Mouse (Mus musculus) neural tube, embryonic 13.5 days (tissue): ENCODE data around the gene Ninl. TPM values are rescaled to one million over a fixed set of nuclear protein-coding genes. Genes with fewer than 3 reads are reported as not detected.

Source experiments
- ATAC-seq: fragments of 200-750 bp; cut with Nextera tagmentation; 2 replicates; pipeline ENCODE4 v1.8.0; 2017; ENCODE audit warnings: low read depth, mild to moderate bottlenecking, moderate TSS enrichment, moderate library complexity
- H3K27ac ChIP-seq: fragments of 300-500 bp; sonication (generic); replicated peaks from 2 replicates; pipeline ENCODE4 v1.5.1; 2015; ENCODE audit warnings: moderate library complexity, mild to moderate bottlenecking, inconsistent platforms
- H3K27me3 ChIP-seq: fragments of 300-500 bp; sonication (generic); 2 replicates; pipeline ENCODE4 v1.6.1; 2015; ENCODE audit warnings: mild to moderate bottlenecking, inconsistent platforms
- H3K36me3 ChIP-seq: fragments of 300-500 bp; sonication (generic); 2 replicates; pipeline ENCODE4 v1.6.1; 2015; ENCODE audit warnings: mild to moderate bottlenecking, inconsistent platforms
- H3K4me1 ChIP-seq: fragments of 300-500 bp; sonication (generic); replicated peaks from 2 replicates; pipeline ENCODE4 v1.6.1; 2015; ENCODE audit warnings: inconsistent platforms
- H3K4me2 ChIP-seq: fragments of 300-500 bp; sonication (generic); 2 replicates; pipeline ENCODE4 v1.6.1; 2015; ENCODE audit warnings: inconsistent platforms, mild to moderate bottlenecking, moderate library complexity
- H3K4me3 ChIP-seq: fragments of 300-500 bp; sonication (generic); 2 replicates; pipeline ENCODE4 v1.5.1; 2015; ENCODE audit warnings: mild to moderate bottlenecking, inconsistent platforms
- H3K9ac ChIP-seq: fragments of 300-500 bp; sonication (generic); 2 replicates; pipeline ENCODE4 v1.6.1; 2015; ENCODE audit warnings: moderate library complexity, mild to moderate bottlenecking, inconsistent platforms
- H3K9me3 ChIP-seq: fragments of 300-500 bp; sonication (generic); 2 replicates; pipeline ENCODE4 v1.6.1; 2016; ENCODE audit warnings: inconsistent platforms
- WGBS: fragments of 180-500 bp; shearing (Covaris S2); methylation state at CpG from one replicate; pipeline ENCODE4 v1.1.7; 2015; 5-methylcytosine and 5-hydroxymethylcytosine counted together
- polyA plus RNA-seq: library from polyadenylated mRNA; unstranded; fragments of >200 nt; fragmentation: Nextera tagmentation; extraction: Ambion mirVana; gene quantifications from 2 replicates; pipeline ENCODE4 v1.2.1, GENCODE M21; 2015

Gene Ninl
- polyA plus RNA-seq, 1 experiment from 2014 or later: 5.3 TPM

DNA sequence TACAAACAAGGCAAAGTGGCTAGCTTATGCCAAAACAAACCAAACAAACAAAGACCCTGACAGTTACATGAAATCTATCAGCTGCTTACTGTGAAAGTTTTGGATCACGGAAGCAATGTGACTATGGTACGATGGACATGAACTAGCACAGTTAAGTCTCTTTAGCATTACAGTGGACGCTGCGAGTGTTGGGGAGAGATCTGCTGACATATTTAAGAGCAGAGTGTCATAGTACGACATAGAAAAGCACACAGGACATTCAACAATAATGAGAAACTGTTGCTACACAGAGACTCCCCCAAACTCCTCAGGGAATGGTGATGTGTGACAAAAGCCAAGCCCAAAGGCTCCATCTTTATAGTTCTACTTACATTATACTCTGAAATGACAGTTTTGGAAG is 95.2 kb downstream of the Ninl start:
- 93% methylated on average over 5 of the region's 5 CpGs for WGBS
- peaks cover 19% of the 10 kb centered on the region for H3K36me3 ChIP-seq
- H3K4me3 ChIP-seq: no peak overlapping the region
- no peaks in the 10 kb centered on the region for H3K27me3 ChIP-seq
- no peak overlapping the region for H3K27ac ChIP-seq
- H3K4me1 ChIP-seq: no peaks in the 10 kb centered on the region
- no peak overlapping the region for H3K9ac ChIP-seq
- H3K4me2 ChIP-seq: no peak overlapping the region
- H3K9me3 ChIP-seq: no peaks in the 10 kb centered on the region
- ATAC-seq: no peak

DNA sequence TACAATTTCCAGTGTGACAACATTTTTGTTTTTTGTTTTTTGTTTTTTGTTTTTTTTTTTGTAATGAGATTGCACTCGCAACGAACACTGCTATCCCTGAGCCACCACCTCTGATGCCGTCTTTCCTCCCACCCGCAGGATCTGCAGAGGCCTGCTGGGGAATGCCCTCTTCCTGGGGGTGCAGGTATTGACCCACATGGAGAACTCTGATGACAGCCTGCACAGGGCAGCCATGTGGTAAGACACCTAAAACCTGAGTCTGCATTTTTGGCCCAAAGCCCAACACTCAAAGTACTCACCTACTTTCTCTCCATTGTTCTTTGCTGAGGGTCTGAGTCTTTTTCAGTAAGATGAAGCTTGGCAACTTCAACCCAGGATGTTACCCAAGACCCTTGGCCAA is 104.5 kb downstream of the Ninl start:
- Histone ChIP-seq H3K9me3 (no peaks in the 10 kb centered on the region), H3K9ac (no peak overlapping the region), H3K4me3 (no peak overlapping the region), H3K36me3 (peaks cover 51% of the 10 kb centered on the region), H3K27me3 (no peaks in the 10 kb centered on the region), H3K4me1 (no peaks in the 10 kb centered on the region), H3K4me2 (no peak overlapping the region), H3K27ac (no peak overlapping the region)
- 94% methylated on average over 4 of the region's 4 CpGs for WGBS
- no peak for ATAC-seq

DNA sequence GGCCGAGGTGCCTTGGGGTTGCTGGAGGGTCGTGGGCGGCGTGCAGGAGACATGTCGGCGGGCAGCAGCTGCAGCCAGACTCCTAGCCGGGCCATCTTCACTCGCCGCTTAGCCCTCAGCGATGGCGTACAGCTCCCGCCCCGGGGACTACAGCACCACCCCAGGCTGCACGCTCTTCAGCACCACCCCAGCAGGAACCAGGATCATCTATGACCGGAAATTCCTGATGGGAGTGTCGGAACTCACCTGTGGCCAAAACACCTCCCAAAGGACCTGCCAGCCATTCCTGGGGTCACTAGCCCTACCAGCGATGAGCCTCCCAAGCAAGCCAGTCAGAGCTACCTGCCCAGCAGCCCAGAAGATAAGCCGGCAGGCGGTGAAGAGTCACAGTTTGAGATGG is 105.7 kb downstream of the Ninl start:
- Histone ChIP-seq H3K4me1 (no peaks in the 10 kb centered on the region), H3K4me2 (no peak overlapping the region), H3K4me3 (no peak overlapping the region), H3K36me3 (peaks cover 49% of the 10 kb centered on the region), H3K27me3 (no peaks in the 10 kb centered on the region), H3K9ac (no peak overlapping the region), H3K9me3 (no peaks in the 10 kb centered on the region), H3K27ac (no peak overlapping the region)
- no peak for ATAC-seq
- WGBS: 87% methylated on average over 19 of the region's 19 CpGs

DNA sequence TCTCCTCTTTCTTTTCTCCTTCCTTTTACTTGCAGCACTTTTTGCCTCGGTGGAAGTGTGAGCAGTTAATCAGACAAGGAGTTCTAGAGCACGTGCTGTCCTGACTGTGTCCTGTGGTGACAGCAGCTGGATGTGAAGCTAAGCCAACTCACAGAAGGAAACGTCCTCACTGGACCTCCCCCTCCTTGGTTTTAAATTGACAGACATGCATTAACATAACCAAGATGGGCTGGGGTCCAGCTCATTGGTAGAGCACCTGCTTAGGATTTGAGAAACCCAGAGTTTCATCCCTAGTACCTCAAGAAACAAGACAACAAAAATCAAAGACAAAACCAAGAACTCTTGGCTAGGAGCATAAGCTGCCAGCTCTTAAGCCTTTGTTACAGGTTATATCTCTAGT is 108.4 kb downstream of the Ninl start:
- no peak overlapping the region for H3K4me2 ChIP-seq
- no peak overlapping the region for H3K4me3 ChIP-seq
- no peaks in the 10 kb centered on the region for H3K27me3 ChIP-seq
- H3K36me3 ChIP-seq: peaks cover 31% of the 10 kb centered on the region
- H3K9me3 ChIP-seq: no peaks in the 10 kb centered on the region
- no peaks in the 10 kb centered on the region for H3K4me1 ChIP-seq
- H3K9ac ChIP-seq: no peak overlapping the region
- no peak for ATAC-seq
- whole genome bisulfite sequencing: 71% methylated on average over 3 of the region's 3 CpGs
- no peak overlapping the region for H3K27ac ChIP-seq

DNA sequence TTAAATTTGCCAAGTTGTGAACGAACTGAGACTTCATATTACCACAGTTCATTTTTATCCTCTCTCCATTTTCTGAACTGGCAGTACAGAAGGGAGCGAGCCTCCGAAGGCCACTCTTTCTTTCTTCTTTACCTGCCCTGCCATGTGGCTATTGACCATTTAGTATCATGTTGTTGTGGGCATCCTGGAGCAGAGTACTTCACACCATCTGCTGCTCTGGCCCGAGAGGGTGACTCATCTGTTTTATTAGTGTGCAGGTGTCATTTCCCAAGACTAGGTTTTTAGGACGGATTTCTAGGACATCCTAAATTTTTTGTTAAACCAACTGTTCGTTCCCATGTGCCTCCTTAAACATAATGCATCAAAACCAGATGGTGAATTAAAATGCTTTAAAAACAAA is 110.0 kb downstream of the Ninl start:
- H3K27ac ChIP-seq: no peak overlapping the region
- H3K4me3 ChIP-seq: no peak overlapping the region
- H3K9ac ChIP-seq: no peak overlapping the region
- no peaks in the 10 kb centered on the region for H3K27me3 ChIP-seq
- no peak overlapping the region for H3K4me2 ChIP-seq
- 86% methylated on average over 6 of the region's 6 CpGs for WGBS
- H3K36me3 ChIP-seq: peaks cover 17% of the 10 kb centered on the region
- no peaks in the 10 kb centered on the region for H3K4me1 ChIP-seq
- no peaks in the 10 kb centered on the region for H3K9me3 ChIP-seq
- no peak for ATAC-seq

DNA sequence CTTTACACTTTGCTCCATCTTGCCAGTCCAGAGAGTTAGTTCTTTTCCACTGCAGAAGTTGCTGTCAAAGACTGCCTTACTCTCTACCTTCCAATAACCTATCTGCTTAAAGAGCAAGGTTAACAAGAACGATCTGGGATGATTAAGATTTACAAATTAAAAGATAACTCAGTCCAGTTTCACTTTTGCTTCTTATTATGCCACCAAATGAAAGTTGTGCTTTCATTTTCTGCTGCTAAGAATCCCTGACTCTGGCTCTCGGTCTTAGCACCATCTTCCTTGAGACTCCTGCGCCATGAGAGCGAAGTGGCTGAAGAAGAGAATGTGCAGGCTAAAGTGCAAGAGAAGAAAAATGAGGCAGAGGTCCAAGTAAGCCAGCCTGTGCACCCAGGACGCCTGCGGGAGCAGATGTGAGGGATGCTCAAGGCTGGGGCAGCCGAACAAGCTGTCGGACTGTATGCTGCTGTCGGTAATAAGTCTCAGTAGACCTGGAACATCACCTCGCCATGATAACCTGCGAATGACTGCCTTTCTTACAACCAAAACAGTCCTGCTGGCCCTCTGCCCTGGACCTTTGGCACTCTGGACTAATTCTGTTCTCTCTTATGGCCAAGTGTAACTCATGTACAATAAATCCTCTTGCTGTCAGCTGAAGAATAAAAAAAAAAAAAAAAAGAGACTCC is 112.0 kb downstream of the Ninl start:
- H3K4me3 ChIP-seq: no peak overlapping the region
- ATAC-seq: no peak
- H3K36me3 ChIP-seq: peaks cover 10% of the 10 kb centered on the region; the same call in 1 of the 2 replicates
- no peak overlapping the region for H3K27ac ChIP-seq
- H3K9ac ChIP-seq: no peak overlapping the region
- H3K27me3 ChIP-seq: no peaks in the 10 kb centered on the region
- H3K4me1 ChIP-seq: no peaks in the 10 kb centered on the region
- 92% methylated on average over 11 of the region's 11 CpGs for WGBS
- no peak overlapping the region for H3K4me2 ChIP-seq
- no peaks in the 10 kb centered on the region for H3K9me3 ChIP-seq

DNA sequence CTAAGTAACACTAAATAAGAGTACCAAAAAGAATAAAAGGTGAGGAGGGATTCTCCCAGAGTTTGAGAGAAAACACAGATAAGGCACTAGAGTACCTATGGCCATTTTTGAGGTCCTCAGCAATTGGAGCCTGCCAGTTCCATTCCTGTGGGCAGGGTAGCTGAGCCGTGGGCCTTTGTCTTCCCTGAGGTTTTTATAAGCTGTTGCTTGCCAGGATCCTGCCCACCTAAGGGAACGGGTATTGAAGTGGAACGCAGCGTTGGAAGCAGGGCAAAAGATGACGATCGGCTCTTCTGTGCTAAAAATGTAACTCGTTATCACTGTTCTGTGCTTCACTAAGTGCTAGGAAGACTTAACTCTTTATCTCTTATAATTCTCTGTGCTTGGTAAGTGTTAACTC is 115.7 kb downstream of the Ninl start:
- Histone ChIP-seq H3K36me3 (peaks cover 10% of the 10 kb centered on the region), H3K4me1 (no peaks in the 10 kb centered on the region), H3K4me3 (no peak overlapping the region), H3K4me2 (no peak overlapping the region), H3K9ac (no peak overlapping the region), H3K9me3 (no peaks in the 10 kb centered on the region), H3K27me3 (no peaks in the 10 kb centered on the region), H3K27ac (no peak overlapping the region)
- no peak for ATAC-seq
- 88% methylated on average over 7 of the region's 7 CpGs for WGBS

DNA sequence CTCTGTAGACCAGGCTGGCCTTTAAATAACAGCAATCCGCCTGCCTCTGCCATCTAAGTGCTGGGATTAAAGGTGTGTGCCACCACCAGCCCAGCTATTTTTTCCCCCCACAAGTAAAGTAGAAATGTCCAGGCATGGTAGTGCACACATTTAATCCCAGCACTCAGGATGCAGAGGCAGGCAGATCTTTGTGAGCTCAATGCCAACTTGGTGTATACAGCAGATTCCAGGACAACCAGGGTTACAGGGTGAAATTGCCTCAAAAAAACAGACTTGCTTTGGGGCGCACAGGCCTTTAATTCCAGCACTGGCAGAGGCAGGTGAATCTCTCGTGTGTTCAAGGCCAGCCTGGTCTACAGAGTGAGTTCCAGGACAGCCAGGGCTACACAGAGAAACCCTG is 116.2 kb downstream of the Ninl start:
- Histone ChIP-seq H3K36me3 (peaks cover 13% of the 10 kb centered on the region), H3K4me1 (no peaks in the 10 kb centered on the region), H3K9me3 (no peaks in the 10 kb centered on the region), H3K27me3 (no peaks in the 10 kb centered on the region), H3K27ac (no peak overlapping the region), H3K4me3 (no peak overlapping the region), H3K4me2 (no peak overlapping the region), H3K9ac (no peak overlapping the region)
- ATAC-seq: no peak
- 91% methylated on average over 3 of the region's 3 CpGs for WGBS

DNA sequence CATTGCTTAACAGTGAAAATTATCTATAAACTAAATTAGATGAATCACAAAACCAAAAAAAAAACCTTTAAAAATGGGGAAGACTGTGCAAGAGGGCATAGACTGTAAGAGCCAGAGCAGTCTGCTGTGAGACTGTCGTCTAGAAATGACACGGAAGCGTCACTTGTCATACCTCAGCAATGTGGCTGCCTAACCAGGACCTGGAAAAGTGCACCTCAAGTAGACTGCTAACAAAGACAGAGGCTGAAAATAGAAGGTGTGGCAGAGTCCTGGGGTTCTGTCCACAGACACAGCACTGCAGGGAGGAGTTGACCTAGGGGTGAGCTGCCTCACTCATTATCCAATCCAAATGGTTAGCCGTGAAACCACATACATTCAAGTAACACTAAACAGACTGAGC is 117.0 kb downstream of the Ninl start:
- H3K36me3 ChIP-seq: peaks cover 17% of the 10 kb centered on the region
- no peak for ATAC-seq
- H3K9ac ChIP-seq: no peak overlapping the region
- no peak overlapping the region for H3K4me3 ChIP-seq
- no peaks in the 10 kb centered on the region for H3K4me1 ChIP-seq
- H3K27me3 ChIP-seq: no peaks in the 10 kb centered on the region
- H3K9me3 ChIP-seq: no peaks in the 10 kb centered on the region
- no peak overlapping the region for H3K27ac ChIP-seq
- H3K4me2 ChIP-seq: no peak overlapping the region
- WGBS: 91% methylated on average over 4 of the region's 4 CpGs

DNA sequence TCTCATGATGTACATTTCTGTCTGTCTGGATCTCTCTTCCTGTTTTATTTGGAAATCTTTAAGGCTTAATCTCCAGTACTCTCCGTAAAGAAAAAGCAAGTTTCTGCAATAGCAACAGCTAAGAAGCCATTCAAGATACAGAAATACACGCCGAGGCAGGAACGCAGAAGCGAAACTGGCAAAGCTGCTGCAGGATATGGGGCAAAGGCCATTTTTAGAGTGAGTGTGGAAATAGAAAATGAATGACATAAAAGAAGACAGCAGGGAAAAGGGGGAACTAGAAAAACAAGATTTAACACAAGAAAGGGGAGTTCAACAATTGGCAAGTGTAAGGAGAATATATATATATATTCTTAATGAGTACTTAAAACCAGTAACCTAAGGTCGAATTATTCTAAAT is 117.5 kb downstream of the Ninl start:
- H3K4me2 ChIP-seq: no peak overlapping the region
- no peaks in the 10 kb centered on the region for H3K9me3 ChIP-seq
- 94% methylated on average over 6 of the region's 6 CpGs for WGBS
- no peak overlapping the region for H3K27ac ChIP-seq
- no peaks in the 10 kb centered on the region for H3K4me1 ChIP-seq
- ATAC-seq: no peak
- no peak overlapping the region for H3K4me3 ChIP-seq
- no peak overlapping the region for H3K9ac ChIP-seq
- peaks cover 21% of the 10 kb centered on the region for H3K36me3 ChIP-seq
- no peaks in the 10 kb centered on the region for H3K27me3 ChIP-seq

DNA sequence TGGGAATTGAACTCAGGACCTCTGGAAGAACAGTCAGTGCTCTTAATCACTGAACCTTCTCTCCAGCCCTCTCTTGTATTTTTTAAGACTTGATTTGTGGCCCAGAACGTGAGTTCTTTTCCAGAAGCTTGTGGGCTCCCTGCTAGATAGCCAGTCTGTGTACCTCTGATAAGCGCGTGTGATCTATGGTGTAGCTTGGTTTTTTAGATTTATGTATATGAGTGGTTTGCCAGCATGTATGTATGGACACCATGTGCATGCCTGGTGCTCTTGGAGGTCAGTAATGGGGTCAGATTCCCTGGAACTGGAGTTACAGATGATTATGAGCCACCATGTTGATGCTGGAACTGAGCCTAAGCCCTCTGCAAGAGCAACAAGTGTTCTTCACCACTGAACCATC is 118.6 kb downstream of the Ninl start:
- Histone ChIP-seq H3K4me2 (no peak overlapping the region), H3K4me3 (no peak overlapping the region), H3K27me3 (no peaks in the 10 kb centered on the region), H3K9me3 (no peaks in the 10 kb centered on the region), H3K27ac (no peak overlapping the region), H3K9ac (no peak overlapping the region), H3K4me1 (no peaks in the 10 kb centered on the region), H3K36me3 (peaks cover 23% of the 10 kb centered on the region)
- no peak for ATAC-seq
- WGBS: 91% methylated on average over 3 of the region's 3 CpGs

DNA sequence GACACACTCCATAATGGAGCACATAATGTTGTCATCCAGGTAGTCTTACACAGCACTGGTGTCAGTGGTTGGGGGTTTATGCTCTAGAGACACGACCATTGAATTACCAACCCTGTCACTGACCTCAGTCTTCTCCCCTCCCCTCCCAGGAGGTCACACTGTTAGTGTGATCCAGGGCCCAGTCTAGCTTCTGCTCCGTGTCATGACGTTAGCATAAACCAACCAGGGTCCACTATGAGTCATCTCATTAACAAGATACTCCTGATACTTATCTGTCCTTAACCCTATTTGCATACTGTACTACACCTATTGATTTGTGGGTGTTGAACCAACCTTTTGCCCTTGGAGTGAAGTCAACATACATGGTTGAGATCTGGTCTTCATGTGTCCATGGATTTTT is 120.5 kb downstream of the Ninl start:
- Histone ChIP-seq H3K4me3 (no peak overlapping the region), H3K9me3 (no peaks in the 10 kb centered on the region), H3K4me1 (no peaks in the 10 kb centered on the region), H3K36me3 (peaks cover 23% of the 10 kb centered on the region), H3K4me2 (no peak overlapping the region), H3K9ac (no peak overlapping the region), H3K27ac (no peak overlapping the region), H3K27me3 (no peaks in the 10 kb centered on the region)
- 97% methylated on average over 3 of the region's 3 CpGs for WGBS
- ATAC-seq: no peak

DNA sequence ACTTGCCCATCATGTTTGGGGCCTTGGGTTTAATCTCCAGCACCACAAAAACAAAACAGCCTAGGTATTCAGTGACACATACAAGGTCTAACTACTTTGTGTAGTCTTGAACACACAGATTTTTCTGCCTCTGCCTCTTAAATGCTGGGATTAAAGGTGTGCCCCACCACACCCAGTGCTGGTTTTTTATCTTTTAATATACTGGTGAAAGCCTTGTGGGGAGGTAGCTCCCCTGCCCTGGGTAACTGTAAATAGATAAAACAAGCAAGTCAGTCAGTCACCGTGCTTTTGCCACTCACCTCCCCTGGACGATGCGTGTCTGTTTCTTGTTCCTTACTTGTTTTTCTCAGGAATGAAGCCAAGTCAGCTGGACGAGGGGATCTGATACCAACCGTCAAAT is 123.4 kb downstream of the Ninl start:
- H3K4me2 ChIP-seq: no peak overlapping the region
- H3K36me3 ChIP-seq: peaks cover 20% of the 10 kb centered on the region
- 94% methylated on average over 5 of the region's 5 CpGs for WGBS
- no peak for ATAC-seq
- H3K27ac ChIP-seq: no peak overlapping the region
- H3K4me3 ChIP-seq: no peak overlapping the region
- no peaks in the 10 kb centered on the region for H3K9me3 ChIP-seq
- H3K9ac ChIP-seq: no peak overlapping the region
- H3K4me1 ChIP-seq: no peaks in the 10 kb centered on the region
- no peaks in the 10 kb centered on the region for H3K27me3 ChIP-seq
